Mouse (Mus musculus): ENCODE results near the gene Ccdc80.

- TF ChIP-seq CTCF (IDR thresholded peaks at IDR 0.05; ENCODE audit: low read depth, low read length) (no peak), GATA1 (IDR thresholded peaks at IDR 0.05; ENCODE audit: borderline replicate concordance, low read length) (no peak), GATA2 (IDR thresholded peaks at IDR 0.05; ENCODE audit: borderline replicate concordance, low read depth, low read length) (no peak), TAL1 (conservative IDR thresholded peaks at IDR 0.05; ENCODE audit: low read depth, low read length) (no peak)
Measured at GRCm38 (mm10) chr16:45145119-45145518, 51.9 kb downstream of the Ccdc80 start.

All from G1E (cell line).